Comparison of ENCODE assay signal across 8 mouse cellular contexts in the genomic region with DNA sequence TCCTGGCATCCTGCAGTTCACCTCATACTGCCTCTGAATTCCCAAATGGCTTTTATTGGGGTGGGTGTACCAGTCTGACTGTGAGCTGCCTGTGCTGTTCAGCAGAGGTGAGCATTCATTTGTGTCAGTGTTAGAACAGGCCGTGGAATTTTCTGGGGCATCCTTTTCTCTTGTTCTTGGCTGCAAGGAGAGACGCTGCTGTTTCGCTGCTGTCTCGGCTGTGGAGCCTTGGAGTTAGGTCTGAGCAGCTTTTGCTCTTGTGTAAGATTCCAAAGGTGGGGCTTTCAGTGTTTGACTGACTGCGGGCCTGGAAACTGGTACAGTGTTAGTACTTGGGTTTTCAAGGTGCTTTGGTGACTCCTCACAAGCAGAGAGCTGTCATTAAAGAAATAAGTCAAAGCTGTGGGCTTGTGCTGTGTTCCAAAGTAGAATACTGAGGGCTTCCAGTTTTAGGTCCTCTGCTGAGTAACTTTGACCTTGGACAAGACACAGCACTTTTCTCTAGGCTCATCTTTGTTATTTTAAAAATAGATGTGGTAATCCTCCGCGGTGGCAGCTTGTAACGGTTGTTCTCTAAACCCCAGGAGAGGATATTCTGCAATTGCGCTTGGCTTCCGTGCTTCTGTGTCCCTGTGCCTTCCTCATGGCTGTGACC. TPM values are rescaled to one million over a fixed set of nuclear protein-coding genes. Genes with fewer than 3 reads are reported as not detected.
A peak's percentile ranks its signal among the peaks of the same experiment; 100 is the strongest.
DNase-seq lines count a peak whose midpoint lies in the region; ATAC-seq and TF ChIP-seq lines count a peak whose summit lies in the region.

No protein-coding gene starts in this region.

- H3K36me3 ChIP-seq in neural tube, embryonic 11.5 days (ENCODE audit: control insufficient read depth, insufficient read depth, low read length), result 0 out of 2 replicates have a peak, but pooled peaks cover 2% of the 10 kb centered on the region
- H3K36me3 ChIP-seq in forebrain, embryonic 11.5 days (ENCODE audit: control insufficient read depth, insufficient read depth, low read length), result no peaks in the 10 kb centered on the region
- H3K36me3 ChIP-seq in hindbrain, postnatal 0 days (ENCODE audit: insufficient read depth, low read length), result no peaks in the 10 kb centered on the region
- H3K36me3 ChIP-seq in midbrain, embryonic 16.5 days (ENCODE audit: control insufficient read depth, insufficient read depth, low read length), result no peaks in the 10 kb centered on the region

- TF ChIP-seq CTCF in hindbrain, postnatal 0 days (IDR thresholded peaks at IDR 0.05; ENCODE audit: low read depth), result no peak

- peak overlapping the region; percentile 29; the same call in 1 of the 2 replicates for H3K9ac ChIP-seq in neural tube, embryonic 11.5 days (ENCODE audit: low read length)
- 0 out of 2 replicates have a peak overlapping the region, but pooled peaks have one; percentile 4 for H3K9ac ChIP-seq in forebrain, embryonic 11.5 days (ENCODE audit: low read length)
- 0 out of 2 replicates have a peak overlapping the region, but pooled peaks have one; percentile 24 for H3K9ac ChIP-seq in hindbrain, postnatal 0 days (replicated peaks; ENCODE audit: low read length)
- H3K9ac ChIP-seq in midbrain, embryonic 16.5 days (ENCODE audit: low read depth, low read length), result peak overlapping the region; percentile 52

- H3K4me2 ChIP-seq in neural tube, embryonic 11.5 days (ENCODE audit: low read depth), result peak overlapping the region; percentile 87
- H3K4me2 ChIP-seq in forebrain, embryonic 11.5 days (ENCODE audit: low read depth, low read length, severe bottlenecking), result peak overlapping the region; percentile 83; the same call in 1 of the 2 replicates
- peak overlapping the region; percentile 71 for H3K4me2 ChIP-seq in hindbrain, postnatal 0 days (ENCODE audit: low read depth, low read length)
- peak overlapping the region; percentile 92 for H3K4me2 ChIP-seq in midbrain, embryonic 16.5 days (ENCODE audit: low read length)

- H3K9me3 ChIP-seq in neural tube, embryonic 11.5 days (ENCODE audit: control insufficient read depth, low read length), result no peaks in the 10 kb centered on the region
- H3K9me3 ChIP-seq in forebrain, embryonic 11.5 days (ENCODE audit: control insufficient read depth, low read length), result no peaks in the 10 kb centered on the region
- no peaks in the 10 kb centered on the region for H3K9me3 ChIP-seq in hindbrain, postnatal 0 days (ENCODE audit: low read length)
- no peaks in the 10 kb centered on the region for H3K9me3 ChIP-seq in midbrain, embryonic 16.5 days (replicated peaks; ENCODE audit: control insufficient read depth, low read length, poor library complexity, severe bottlenecking)

- peaks cover 26% of the 10 kb centered on the region for H3K4me1 ChIP-seq in neural tube, embryonic 11.5 days (ENCODE audit: control insufficient read depth, insufficient read depth, low read length)
- peaks cover 18% of the 10 kb centered on the region for H3K4me1 ChIP-seq in forebrain, embryonic 11.5 days (replicated peaks; ENCODE audit: control insufficient read depth, insufficient read depth, low read length)
- peaks cover 17% of the 10 kb centered on the region for H3K4me1 ChIP-seq in hindbrain, postnatal 0 days (ENCODE audit: insufficient read depth, low read length)
- H3K4me1 ChIP-seq in midbrain, embryonic 16.5 days (ENCODE audit: control insufficient read depth, insufficient read depth, low read length), result peaks cover 43% of the 10 kb centered on the region

- no peaks in the 10 kb centered on the region for H3K27me3 ChIP-seq in neural tube, embryonic 11.5 days (ENCODE audit: control insufficient read depth, insufficient read depth, low read length)
- H3K27me3 ChIP-seq in forebrain, embryonic 11.5 days (ENCODE audit: control insufficient read depth, insufficient read depth, low read length), result no peaks in the 10 kb centered on the region
- no peaks in the 10 kb centered on the region for H3K27me3 ChIP-seq in hindbrain, postnatal 0 days (ENCODE audit: insufficient read depth, low read length)
- no peaks in the 10 kb centered on the region for H3K27me3 ChIP-seq in midbrain, embryonic 16.5 days (ENCODE audit: control insufficient read depth, insufficient read depth, low read depth, low read length)

- 75% methylated on average over 10 of the region's 10 CpGs for WGBS in neural tube, embryonic 11.5 days
- 79% methylated on average over 10 of the region's 10 CpGs for WGBS in forebrain, embryonic 11.5 days
- WGBS in hindbrain, postnatal 0 days, result 30% methylated on average over 10 of the region's 10 CpGs
- 32% methylated on average over 10 of the region's 10 CpGs for WGBS in midbrain, embryonic 16.5 days

- no peak for ATAC-seq in neural tube, embryonic 11.5 days (ENCODE audit: insufficient read depth, low FRiP score, low TSS enrichment)
- no peak for ATAC-seq in forebrain, embryonic 11.5 days (replicated peaks; ENCODE audit: low FRiP score)
- ATAC-seq in hindbrain, postnatal 0 days, result no peak
- no peak for ATAC-seq in midbrain, embryonic 16.5 days

- H3K27ac ChIP-seq in neural tube, embryonic 11.5 days (ENCODE audit: low read depth, low read length), result no peak overlapping the region
- no peak overlapping the region for H3K27ac ChIP-seq in forebrain, embryonic 11.5 days (ENCODE audit: low read depth, low read length)
- peak overlapping the region; percentile 12; the same call in 1 of the 2 replicates for H3K27ac ChIP-seq in hindbrain, postnatal 0 days
- no peak overlapping the region for H3K27ac ChIP-seq in midbrain, embryonic 16.5 days (ENCODE audit: low read length)

- DNase-seq in neural tube, embryonic 11.5 days (ENCODE audit: low spot score), result no peak
- no peak for DNase-seq in neural tube, embryonic 10.5 days (ENCODE audit: extremely low spot score, low spot score)
- DNase-seq in forebrain, embryonic 11.5 days (ENCODE audit: low spot score), result no peak
- no peak for DNase-seq in hindbrain, postnatal 0 days (ENCODE audit: low spot score)
- DNase-seq in left cerebral cortex, adult 11 months (ENCODE audit: low spot score), result no peak
- DNase-seq in ovary, postnatal 36 days (ENCODE audit: low spot score), result no peak
- DNase-seq in cerebellum, adult 9-11 months, result no peak

- peak overlapping the region; percentile 12; the same call in 1 of the 2 replicates for H3K4me3 ChIP-seq in neural tube, embryonic 11.5 days (ENCODE audit: low read depth, low read length)
- peak overlapping the region; percentile 9; the same call in 1 of the 2 replicates for H3K4me3 ChIP-seq in forebrain, embryonic 11.5 days (ENCODE audit: low read depth, low read length)
- H3K4me3 ChIP-seq in hindbrain, postnatal 0 days (ENCODE audit: low read length), result peak overlapping the region; percentile 96
- peak overlapping the region; percentile 99 for H3K4me3 ChIP-seq in midbrain, embryonic 16.5 days (ENCODE audit: low read depth, low read length)

RNA-seq across cellular contexts. Expression of gene Znrf1, which starts 3.7 kb away (rescaled TPM):
- 63.1 and 64.8 TPM in 2 replicates for polyA plus RNA-seq in neural tube, embryonic 11.5 days (2014; fragmentation: Nextera tagmentation; extraction: Ambion mirVana)
- 64.1 and 71.5 TPM in 2 replicates for polyA plus RNA-seq in forebrain, embryonic 11.5 days (2014; fragmentation: Nextera tagmentation; extraction: Ambion mirVana)
- total RNA-seq in hindbrain, postnatal 0 days (2014; rRNA removed), result 193 and 194 TPM in 2 replicates
- 72.2 and 76.1 TPM in 2 replicates for polyA plus RNA-seq in hindbrain, postnatal 0 days (2015; fragmentation: Nextera tagmentation; extraction: Ambion mirVana)
- polyA plus RNA-seq in midbrain, embryonic 16.5 days (2015; fragmentation: Nextera tagmentation; extraction: Ambion mirVana), result 73.2 and 73.4 TPM in 2 replicates

RNA-seq across cellular contexts. Expression of gene Wdr59, which starts 17.7 kb away (rescaled TPM):
- 3.1 and 3.8 TPM in 2 replicates for polyA plus RNA-seq in neural tube, embryonic 11.5 days (2014; fragmentation: Nextera tagmentation; extraction: Ambion mirVana)
- 3.4 and 3.7 TPM in 2 replicates for polyA plus RNA-seq in forebrain, embryonic 11.5 days (2014; fragmentation: Nextera tagmentation; extraction: Ambion mirVana)
- 10.5 and 15.0 TPM in 2 replicates for total RNA-seq in hindbrain, postnatal 0 days (2014; rRNA removed)
- polyA plus RNA-seq in hindbrain, postnatal 0 days (2015; fragmentation: Nextera tagmentation; extraction: Ambion mirVana), result 6.4 and 6.6 TPM in 2 replicates
- polyA plus RNA-seq in midbrain, embryonic 16.5 days (2015; fragmentation: Nextera tagmentation; extraction: Ambion mirVana), result 8.0 and 9.1 TPM in 2 replicates

Comparison
In these comparisons a context has a peak if more than half of its experiments do, and no peak if none do; other contexts are left out.
1. H3K4me3 ChIP-seq: peak in every context shown above with its lines; median percentile 99 in midbrain, embryonic 16.5 days; 96 in hindbrain, postnatal 0 days; 12 in neural tube, embryonic 11.5 days; 9 in forebrain, embryonic 11.5 days.